Mouse (Mus musculus) lung, postnatal 0 days (tissue): Measurements from ENCODE around the gene Kif19a.

Experiments used
- CTCF ChIP-seq: IDR thresholded peaks from 2 replicates; pipeline ENCODE4 v1.5.1; 2016; ENCODE audit warnings: antibody characterized with exemption, mild to moderate bottlenecking
- EP300 ChIP-seq: IDR thresholded peaks from 2 replicates; pipeline ENCODE4 v1.6.1; 2016; ENCODE audit warnings: antibody characterized with exemption, mild to moderate bottlenecking, control low read depth

GRCm38 (mm10) chr11:114786326-114786725, 21.1 kb downstream of the Kif19a start:
- no peak for TF ChIP-seq CTCF
- no peak for TF ChIP-seq EP300
